Mouse (Mus musculus) kidney, postnatal 0 days (tissue): ENCODE results near the gene Cactin. TPM values are rescaled to one million over a fixed set of nuclear protein-coding genes. Genes with fewer than 3 reads are reported as not detected.

Experiments used
- ATAC-seq: fragments of 200-750 bp; cut with Nextera tagmentation; replicated peaks from 2 replicates; pipeline ENCODE4 v1.8.0; 2017; ENCODE audit warnings: low read depth, moderate number of reproducible peaks, moderate TSS enrichment, moderate library complexity; ENCODE audit not compliant: low FRiP score
- DNase-seq: peaks from one replicate; pipeline ENCODE4 v3.0.0-alpha.2; 2016; ENCODE audit warnings: low spot score
- H3K27ac ChIP-seq: fragments of 300-500 bp; sonication (generic); 2 replicates; pipeline ENCODE4 v1.5.1; 2014; ENCODE audit warnings: mild to moderate bottlenecking
- H3K27me3 ChIP-seq: fragments of 300-500 bp; sonication (generic); 2 replicates; pipeline ENCODE4 v1.6.1; 2014; ENCODE audit warnings: low read length, mixed read lengths; ENCODE audit not compliant: insufficient read depth
- H3K36me3 ChIP-seq: fragments of 300-500 bp; sonication (generic); 2 replicates; pipeline ENCODE4 v1.6.1; 2014; ENCODE audit warnings: low read length, mixed read lengths; ENCODE audit not compliant: insufficient read depth
- H3K4me1 ChIP-seq: fragments of 300-500 bp; sonication (generic); replicated peaks from 2 replicates; pipeline ENCODE4 v1.6.1; 2014; ENCODE audit warnings: antibody characterized with exemption, low read length, mixed read lengths; ENCODE audit not compliant: insufficient read depth
- H3K4me2 ChIP-seq: fragments of 300-500 bp; sonication (generic); 2 replicates; pipeline ENCODE4 v1.6.1; 2014; ENCODE audit warnings: mild to moderate bottlenecking, low read length, moderate library complexity, mixed read lengths
- H3K4me3 ChIP-seq: fragments of 300-500 bp; sonication (generic); replicated peaks from 2 replicates; pipeline ENCODE4 v1.5.1; 2014; ENCODE audit warnings: low read depth, low read length
- H3K9ac ChIP-seq: fragments of 300-500 bp; sonication (generic); 2 replicates; pipeline ENCODE4 v1.6.1; 2014; ENCODE audit warnings: low read depth, low read length
- H3K9me3 ChIP-seq: fragments of 300-500 bp; sonication (generic); replicated peaks from 2 replicates; pipeline ENCODE4 v1.6.1; 2016; ENCODE audit warnings: low read length, inconsistent platforms, mixed read lengths
- CTCF ChIP-seq: IDR thresholded peaks from 2 replicates; pipeline ENCODE4 v1.5.1; 2016; ENCODE audit warnings: antibody characterized with exemption, low read depth, mild to moderate bottlenecking, moderate library complexity
- WGBS: fragments of 180-500 bp; shearing (Covaris S2); extraction: QIAGEN DNeasy Blood & Tissue Kit; methylation state at CpG from one replicate; pipeline ENCODE4 v1.1.7; 2014; 5-methylcytosine and 5-hydroxymethylcytosine counted together
- polyA plus RNA-seq: library from polyadenylated mRNA; unstranded; fragments of >200 nt; fragmentation: Nextera tagmentation; extraction: Ambion mirVana; gene quantifications from 2 replicates; pipeline ENCODE4 v1.2.1, GENCODE M21; 2015

Gene Cactin
- polyA plus RNA-seq, 1 experiment from 2014 or later, result 26.4 TPM

DNA sequence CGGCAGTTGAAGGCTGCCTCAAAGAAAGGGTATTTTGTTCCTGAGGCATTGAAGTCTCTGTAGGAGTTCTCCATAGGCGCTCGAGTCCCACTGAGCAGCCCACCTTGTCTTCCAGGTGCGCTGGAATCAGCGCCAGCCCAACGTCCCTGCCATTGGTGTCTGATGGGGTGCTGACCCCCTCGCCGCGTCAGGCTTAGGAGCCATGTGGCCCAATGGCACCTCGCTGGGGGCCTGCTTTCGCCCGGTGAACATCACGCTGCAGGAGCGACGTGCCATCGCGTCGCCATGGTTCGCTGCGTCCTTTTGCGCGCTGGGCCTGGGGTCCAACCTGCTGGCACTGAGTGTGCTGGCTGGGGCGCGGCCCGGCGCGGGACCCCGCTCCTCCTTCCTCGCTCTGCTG is 11.4 kb downstream of the Cactin start:
- Histone ChIP-seq H3K27ac (no peak overlapping the region), H3K9ac (peak overlapping the region; percentile 38; the same call in 1 of the 2 replicates), H3K36me3 (no peaks in the 10 kb centered on the region), H3K4me1 (peaks cover 35% of the 10 kb centered on the region), H3K4me3 (no peak overlapping the region), H3K27me3 (no peaks in the 10 kb centered on the region), H3K4me2 (peak overlapping the region; percentile 33), H3K9me3 (no peaks in the 10 kb centered on the region)
- WGBS, result 40% methylated on average over 29 of the region's 29 CpGs
- TF ChIP-seq CTCF, result no peak
- ATAC-seq, result no peak
- DNase-seq, result no peak

- H3K4me3 ChIP-seq, result no peak overlapping the region
- H3K4me1 ChIP-seq, result peaks cover 29% of the 10 kb centered on the region
- TF ChIP-seq CTCF, result no peak
- no peak overlapping the region for H3K4me2 ChIP-seq
- ATAC-seq (no peak), DNase-seq (no peak)
- H3K36me3 ChIP-seq, result no peaks in the 10 kb centered on the region
- H3K9me3 ChIP-seq, result no peaks in the 10 kb centered on the region
- 51% methylated on average over 11 of the region's 11 CpGs for WGBS
- H3K27me3 ChIP-seq, result no peaks in the 10 kb centered on the region
- H3K9ac ChIP-seq, result peak overlapping the region; percentile 35; the same call in 1 of the 2 replicates
- no peak overlapping the region for H3K27ac ChIP-seq
These were observed 13.4 kb downstream of the Cactin start for GRCm38 (mm10) chr10:81334324-81334723.

DNA sequence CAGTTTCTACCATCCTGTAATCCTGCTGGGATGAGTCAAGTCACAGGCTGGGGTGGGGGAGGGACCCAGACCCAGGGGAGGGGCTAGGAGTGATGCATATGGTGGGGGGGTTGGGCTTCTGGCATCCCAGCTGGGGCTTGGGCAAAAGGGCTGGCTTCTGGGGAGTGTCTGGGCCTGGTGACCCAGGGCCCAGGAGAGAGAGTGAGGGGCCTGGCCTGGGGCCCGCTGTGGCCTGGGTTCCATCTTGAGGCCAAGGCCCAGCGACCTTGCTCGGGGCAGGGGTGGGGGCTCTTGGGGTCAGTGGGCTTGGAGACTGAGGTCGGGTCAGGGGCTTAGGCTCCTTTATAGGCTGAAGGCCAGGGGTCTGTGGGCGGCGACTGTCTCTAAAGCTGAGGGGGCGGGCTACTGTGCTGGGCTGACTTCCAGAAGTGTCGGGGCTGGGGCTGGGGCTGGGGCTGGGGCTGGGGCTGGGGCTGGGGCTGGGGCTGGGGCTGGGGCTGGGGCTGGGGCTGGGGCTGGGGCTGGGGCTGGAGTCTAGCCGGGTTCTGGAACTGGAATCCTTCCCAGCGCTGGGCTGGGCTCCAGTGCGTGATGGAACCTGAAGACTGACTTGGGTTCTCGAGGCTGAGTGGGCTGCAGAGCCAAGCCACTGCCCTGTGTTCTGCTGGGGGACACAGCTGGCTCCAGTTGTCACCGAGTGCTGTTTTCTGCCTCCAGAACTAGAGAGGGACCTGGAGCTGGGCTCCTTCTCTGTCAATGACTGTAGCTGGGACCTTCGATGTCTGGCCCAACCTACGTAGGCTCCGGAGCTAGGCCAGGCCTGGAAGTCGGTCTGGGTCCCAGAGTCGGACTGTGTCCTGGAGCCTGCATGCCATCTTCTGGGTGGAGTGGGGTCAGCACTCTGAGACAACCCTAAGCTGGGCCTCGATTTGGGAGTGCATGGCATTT is 14.8 kb downstream of the Cactin start:
- Histone ChIP-seq H3K36me3 (no peaks in the 10 kb centered on the region), H3K4me1 (peaks cover 20% of the 10 kb centered on the region; the same call in 1 of the 2 replicates), H3K9me3 (no peaks in the 10 kb centered on the region), H3K4me2 (no peak overlapping the region), H3K27ac (peak overlapping the region; percentile 66), H3K9ac (no peak overlapping the region), H3K27me3 (no peaks in the 10 kb centered on the region), H3K4me3 (no peak overlapping the region)
- 53% methylated on average over 14 of the region's 19 CpGs for WGBS
- ATAC-seq (peak; percentile 23), DNase-seq (peak; percentile 48)
- TF ChIP-seq CTCF, result peak; percentile 25; the same call in 1 of the 2 replicates

DNA sequence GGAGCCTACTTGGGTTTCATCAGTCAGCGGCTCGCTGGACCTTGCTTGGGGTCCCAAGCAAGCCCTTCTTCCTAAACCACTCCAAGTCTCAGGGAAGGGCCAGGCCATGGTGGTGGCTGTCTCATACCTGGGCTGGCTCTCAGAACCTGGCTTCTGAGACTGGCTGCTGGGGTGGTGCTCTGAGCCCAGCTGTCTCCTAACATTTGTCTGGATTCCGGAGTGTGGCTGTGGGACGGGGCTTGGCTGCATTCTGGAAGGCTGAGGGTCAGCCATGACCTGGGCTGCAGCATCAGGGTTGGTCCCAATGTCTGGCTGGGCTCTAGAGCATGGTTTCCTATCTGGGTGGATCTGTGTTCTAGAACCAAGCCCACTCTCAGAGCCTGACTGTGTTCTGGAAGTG is 15.7 kb downstream of the Cactin start:
- Histone ChIP-seq H3K9ac (no peak overlapping the region), H3K36me3 (no peaks in the 10 kb centered on the region), H3K4me2 (no peak overlapping the region), H3K27me3 (no peaks in the 10 kb centered on the region), H3K27ac (peak overlapping the region; percentile 66), H3K4me3 (no peak overlapping the region), H3K9me3 (no peaks in the 10 kb centered on the region), H3K4me1 (peaks cover 20% of the 10 kb centered on the region; the same call in 1 of the 2 replicates)
- TF ChIP-seq CTCF, result no peak
- DNase-seq (no peak), ATAC-seq (no peak)
- WGBS, result 80% methylated on average over 4 of the region's 4 CpGs

GRCm38 (mm10) chr10:81340551-81341332 is 19.8 kb downstream of the Cactin start:
- Histone ChIP-seq H3K4me3 (no peak overlapping the region), H3K4me2 (no peak overlapping the region), H3K4me1 (0 out of 2 replicates have a peak, but pooled peaks cover 8% of the 10 kb centered on the region), H3K27ac (no peak overlapping the region), H3K9me3 (no peaks in the 10 kb centered on the region), H3K9ac (no peak overlapping the region), H3K27me3 (0 out of 2 replicates have a peak, but pooled peaks cover 18% of the 10 kb centered on the region), H3K36me3 (no peaks in the 10 kb centered on the region)
- no peak for ATAC-seq
- TF ChIP-seq CTCF, result no peak
- DNase-seq, result no peak
- WGBS, result 47% methylated on average over 17 of the region's 17 CpGs

DNA sequence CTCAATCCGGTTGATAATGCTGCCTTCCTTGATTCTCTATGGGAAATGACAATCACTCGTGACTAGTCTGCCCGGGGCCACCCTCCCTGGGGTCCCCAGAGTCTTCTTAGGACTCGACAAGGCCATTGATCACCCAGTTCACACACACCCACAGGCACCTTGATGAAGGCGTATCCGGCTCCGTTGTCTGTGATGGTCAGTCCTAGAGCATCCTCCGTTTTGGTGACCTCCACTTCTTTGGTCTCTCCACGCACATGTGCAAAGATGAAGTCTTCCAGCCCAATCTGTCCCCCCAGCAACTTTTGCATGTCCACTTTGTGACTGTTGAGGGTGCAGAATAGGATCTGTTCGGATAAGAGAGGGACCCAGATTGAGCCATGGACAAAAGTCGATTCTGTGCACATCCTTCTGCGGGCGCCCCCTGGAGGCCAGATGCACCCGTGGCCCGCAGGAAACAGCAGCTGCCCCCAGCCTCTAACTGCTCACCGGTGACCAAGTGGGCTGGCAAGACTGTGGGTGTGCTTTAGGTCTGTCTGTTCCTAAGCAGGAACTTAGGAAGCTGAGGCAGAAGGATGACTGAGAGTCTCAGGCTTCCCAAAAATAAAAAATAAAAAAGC is 20.5 kb downstream of the Cactin start:
- TF ChIP-seq CTCF, result peak; percentile 85
- no peak for ATAC-seq
- WGBS, result 35% methylated on average over 16 of the region's 16 CpGs

More for the DNA sequence above, 20.5 kb downstream of the Cactin start:
- Histone ChIP-seq H3K27ac (no peak overlapping the region), H3K9me3 (no peaks in the 10 kb centered on the region), H3K9ac (no peak overlapping the region), H3K27me3 (0 out of 2 replicates have a peak, but pooled peaks cover 18% of the 10 kb centered on the region), H3K4me3 (no peak overlapping the region), H3K4me1 (0 out of 2 replicates have a peak, but pooled peaks cover 1% of the 10 kb centered on the region), H3K36me3 (no peaks in the 10 kb centered on the region), H3K4me2 (no peak overlapping the region)
- DNase-seq, result peak; percentile 78
